Mouse (Mus musculus) kidney, embryonic 16.5 days (tissue): ENCODE data around the gene Oxa1l. TPM values are rescaled to one million over a fixed set of nuclear protein-coding genes. Genes with fewer than 3 reads are reported as not detected.
A peak's percentile ranks its signal among the peaks of the same experiment; 100 is the strongest.
"Not testable (repeated sequence)": the region's sequence is repeated elsewhere in the genome, so short reads cannot be mapped to it uniquely, and the experiment has no call there.

Experiments
- ATAC-seq: fragments of 200-750 bp; cut with Nextera tagmentation; 2 replicates; pipeline ENCODE4 v1.8.0; 2017; ENCODE audit warnings: moderate TSS enrichment; ENCODE audit not compliant: low FRiP score, low TSS enrichment
- H3K27ac ChIP-seq: fragments of 300-500 bp; sonication (generic); 2 replicates; pipeline ENCODE4 v1.5.1; 2014; ENCODE audit warnings: low read length
- H3K27me3 ChIP-seq: fragments of 300-500 bp; sonication (generic); 2 replicates; pipeline ENCODE4 v1.6.1; 2014; ENCODE audit warnings: low read length, control low read depth, mixed read lengths; ENCODE audit not compliant: insufficient read depth
- H3K36me3 ChIP-seq: fragments of 300-500 bp; sonication (generic); 2 replicates; pipeline ENCODE4 v1.6.1; 2014; ENCODE audit warnings: low read length, control low read depth, mixed read lengths; ENCODE audit not compliant: insufficient read depth
- H3K4me1 ChIP-seq: fragments of 300-500 bp; sonication (generic); 2 replicates; pipeline ENCODE4 v1.6.1; 2014; ENCODE audit warnings: low read length, control low read depth, mixed read lengths; ENCODE audit not compliant: insufficient read depth
- H3K4me2 ChIP-seq: fragments of 300-500 bp; sonication (generic); replicated peaks from 2 replicates; pipeline ENCODE4 v1.6.1; 2014; ENCODE audit warnings: low read depth, low read length
- H3K4me3 ChIP-seq: fragments of 300-500 bp; sonication (generic); 2 replicates; pipeline ENCODE4 v1.5.1; 2014; ENCODE audit warnings: mild to moderate bottlenecking, low read length
- H3K9ac ChIP-seq: fragments of 300-500 bp; sonication (generic); replicated peaks from 2 replicates; pipeline ENCODE4 v1.6.1; 2014; ENCODE audit warnings: low read length
- H3K9me3 ChIP-seq: fragments of 300-500 bp; sonication (generic); 2 replicates; pipeline ENCODE4 v1.6.1; 2016; ENCODE audit warnings: low read length, control low read depth
- WGBS: fragments of 180-500 bp; shearing (Covaris S2); extraction: QIAGEN DNeasy Blood & Tissue Kit; methylation state at CpG from one replicate; pipeline ENCODE4 v1.1.7; 2014; 5-methylcytosine and 5-hydroxymethylcytosine counted together
- polyA plus RNA-seq: library from polyadenylated mRNA; unstranded; fragments of >200 nt; fragmentation: Nextera tagmentation; extraction: Ambion mirVana; gene quantifications from 2 replicates; pipeline ENCODE4 v1.2.1, GENCODE M21; 2015

The Oxa1l gene
- polyA plus RNA-seq, 1 experiment from 2014 or later, result 60.2 TPM

GRCm38 (mm10) chr14:54333452-54334189 is 27.0 kb upstream of the Oxa1l start:
- Histone ChIP-seq H3K4me3 (no peak overlapping the region), H3K4me1 (0 out of 2 replicates have a peak, but pooled peaks cover 3% of the 10 kb centered on the region), H3K36me3 (no peaks in the 10 kb centered on the region), H3K4me2 (no peak overlapping the region), H3K9ac (no peak overlapping the region), H3K9me3 (no peaks in the 10 kb centered on the region), H3K27me3 (no peaks in the 10 kb centered on the region), H3K27ac (peak overlapping the region; percentile 31; the same call in 1 of the 2 replicates)
- 48% methylated on average over 8 of the region's 8 CpGs for WGBS
- no peak for ATAC-seq

- Histone ChIP-seq H3K4me1 (no peaks in the 10 kb centered on the region), H3K4me2 (no peak overlapping the region), H3K36me3 (no peaks in the 10 kb centered on the region), H3K27me3 (no peaks in the 10 kb centered on the region), H3K4me3 (no peak overlapping the region), H3K27ac (no peak overlapping the region), H3K9me3 (no peaks in the 10 kb centered on the region), H3K9ac (no peak overlapping the region)
- no peak for ATAC-seq
- WGBS, result 76% methylated on average over 7 of the region's 7 CpGs
These were observed 19.8 kb upstream of the Oxa1l start for GRCm38 (mm10) chr14:54340836-54341235.

- not testable (repeated sequence) for H3K4me2 ChIP-seq, H3K4me1 ChIP-seq, H3K9me3 ChIP-seq, H3K9ac ChIP-seq, H3K27ac ChIP-seq, H3K4me3 ChIP-seq, H3K27me3 ChIP-seq, ATAC-seq, H3K36me3 ChIP-seq
- 46% methylated on average over 2 of the region's 2 CpGs for WGBS
These were observed 18.8 kb upstream of the Oxa1l start for GRCm38 (mm10) chr14:54341807-54342206.

GRCm38 (mm10) chr14:54350773-54351541 is 9.7 kb upstream of the Oxa1l start:
- 94% methylated on average over 16 of the region's 16 CpGs for whole genome bisulfite sequencing
- H3K4me2 ChIP-seq, H3K9ac ChIP-seq, H3K9me3 ChIP-seq, ATAC-seq, H3K27me3 ChIP-seq, H3K36me3 ChIP-seq, H3K4me1 ChIP-seq, H3K4me3 ChIP-seq, H3K27ac ChIP-seq: not testable (repeated sequence)

- Histone ChIP-seq H3K36me3 (no peaks in the 10 kb centered on the region), H3K9me3 (peaks cover 4% of the 10 kb centered on the region), H3K4me3 (no peak overlapping the region), H3K4me1 (no peaks in the 10 kb centered on the region), H3K27me3 (no peaks in the 10 kb centered on the region), H3K4me2 (no peak overlapping the region), H3K27ac (no peak overlapping the region), H3K9ac (no peak overlapping the region)
- 82% methylated on average over 8 of the region's 8 CpGs for WGBS
- ATAC-seq, result no peak
These were observed 8.3 kb upstream of the Oxa1l start for GRCm38 (mm10) chr14:54352314-54352713.

- 38% methylated on average over 1 of the region's 1 CpGs for WGBS
- no peak for ATAC-seq
- Histone ChIP-seq H3K4me1 (no peaks in the 10 kb centered on the region), H3K27ac (no peak overlapping the region), H3K4me2 (no peak overlapping the region), H3K9ac (no peak overlapping the region), H3K36me3 (no peaks in the 10 kb centered on the region), H3K4me3 (no peak overlapping the region), H3K27me3 (no peaks in the 10 kb centered on the region), H3K9me3 (peaks cover 4% of the 10 kb centered on the region)
These were observed 6.2 kb upstream of the Oxa1l start for GRCm38 (mm10) chr14:54354406-54354805.

- no peak for ATAC-seq
- Histone ChIP-seq H3K9ac (no peak overlapping the region), H3K9me3 (no peaks in the 10 kb centered on the region), H3K27ac (no peak overlapping the region), H3K4me2 (no peak overlapping the region), H3K4me1 (peaks cover 14% of the 10 kb centered on the region), H3K4me3 (no peak overlapping the region), H3K36me3 (peaks cover 36% of the 10 kb centered on the region), H3K27me3 (no peaks in the 10 kb centered on the region)
- WGBS, result 94% methylated on average over 8 of the region's 8 CpGs
These were observed 2.5 kb downstream of the Oxa1l start for GRCm38 (mm10) chr14:54363156-54363555.

GRCm38 (mm10) chr14:54365026-54365645 is 4.5 kb downstream of the Oxa1l start:
- Histone ChIP-seq H3K9me3 (no peaks in the 10 kb centered on the region), H3K27ac (no peak overlapping the region), H3K4me3 (no peak overlapping the region), H3K4me1 (peaks cover 14% of the 10 kb centered on the region), H3K27me3 (no peaks in the 10 kb centered on the region), H3K36me3 (peaks cover 56% of the 10 kb centered on the region), H3K9ac (no peak overlapping the region), H3K4me2 (no peak overlapping the region)
- no peak for ATAC-seq
- 89% methylated on average over 5 of the region's 5 CpGs for WGBS

- Histone ChIP-seq H3K4me3 (no peak overlapping the region), H3K9ac (no peak overlapping the region), H3K27ac (no peak overlapping the region), H3K36me3 (peaks cover 65% of the 10 kb centered on the region), H3K9me3 (no peaks in the 10 kb centered on the region; the same call in 1 of the 2 replicates), H3K4me2 (no peak overlapping the region), H3K27me3 (no peaks in the 10 kb centered on the region), H3K4me1 (peaks cover 12% of the 10 kb centered on the region)
- no peak for ATAC-seq
- WGBS, result 86% methylated on average over 10 of the region's 10 CpGs
These were observed 5.9 kb downstream of the Oxa1l start for GRCm38 (mm10) chr14:54366581-54366980.
